In genomic region chr4:3066051-3066736, GRCm38 (mm10) we compare ENCODE assay signal across 17 mouse cellular contexts.
A peak's percentile ranks its signal among the peaks of the same experiment; 100 is the strongest.
DNase-seq lines count a peak whose midpoint lies in the region; ATAC-seq and TF ChIP-seq lines count a peak whose summit lies in the region.
"Had no signal": no experiment of that assay in that cellular context is flagged by ENCODE, and none has a peak within 500 bp of the region (broad histone marks: within the 10 kb centered on the region; RNA-seq: fewer than 3 reads in every experiment).

No protein-coding gene starts in this region.

- no peak for TF ChIP-seq CTCF in gastrocnemius, adult 2 months (IDR thresholded peaks at IDR 0.05)
- no peak for TF ChIP-seq CTCF in liver, adult 2 months (IDR thresholded peaks at IDR 0.05; ENCODE audit: low read depth, low read length)
- no peak for TF ChIP-seq CTCF in liver, postnatal 0 days (IDR thresholded peaks at IDR 0.05; ENCODE audit: low read depth)

- H3K27me3 ChIP-seq in liver, adult 2 months (ENCODE audit: control insufficient read depth, insufficient read depth, low read length): no peaks in the 10 kb centered on the region
- no peaks in the 10 kb centered on the region for H3K27me3 ChIP-seq in liver, postnatal 0 days (ENCODE audit: insufficient read depth, low read length)
- H3K27me3 ChIP-seq in kidney, embryonic 14.5 days (ENCODE audit: control insufficient read depth, insufficient read depth, low read length): no peaks in the 10 kb centered on the region
- H3K27me3 ChIP-seq: hindbrain, embryonic 13.5 days; liver, embryonic 12.5 days; neural tube, embryonic 15.5 days had no signal

- TF ChIP-seq POLR2A in liver, adult 2 months (IDR thresholded peaks at IDR 0.05; ENCODE audit: extremely low read depth, insufficient read depth, low read length): no peak

- no peak overlapping the region for H3K4me2 ChIP-seq in liver, postnatal 0 days (ENCODE audit: low read depth, low read length)
- H3K4me2 ChIP-seq in kidney, embryonic 14.5 days (replicated peaks; ENCODE audit: low read depth, low read length): no peak overlapping the region
- H3K4me2 ChIP-seq: hindbrain, embryonic 13.5 days; liver, embryonic 12.5 days; neural tube, embryonic 15.5 days had no signal

- no peaks in the 10 kb centered on the region for H3K79me2 ChIP-seq in liver, adult 2 months (ENCODE audit: control insufficient read depth, insufficient read depth, low read length)

- no peak overlapping the region for H3K9ac ChIP-seq in liver, adult 2 months (ENCODE audit: low read depth, low read length)
- no peak overlapping the region for H3K9ac ChIP-seq in liver, postnatal 0 days (replicated peaks)
- no peak overlapping the region for H3K9ac ChIP-seq in kidney, embryonic 14.5 days (ENCODE audit: low read depth, low read length)
- H3K9ac ChIP-seq: hindbrain, embryonic 13.5 days; liver, embryonic 12.5 days; neural tube, embryonic 15.5 days had no signal

- no peak for ATAC-seq in liver, postnatal 0 days
- ATAC-seq in kidney, embryonic 14.5 days (ENCODE audit: low FRiP score, low TSS enrichment): no peak
- ATAC-seq: liver, embryonic 12.5 days had no signal

- H3K36me3 ChIP-seq in liver, adult 2 months (ENCODE audit: control insufficient read depth, insufficient read depth, low read length): no peaks in the 10 kb centered on the region
- no peaks in the 10 kb centered on the region for H3K36me3 ChIP-seq in liver, postnatal 0 days (replicated peaks; ENCODE audit: insufficient read depth, low read length)
- no peaks in the 10 kb centered on the region for H3K36me3 ChIP-seq in kidney, embryonic 14.5 days (ENCODE audit: control insufficient read depth, insufficient read depth, low read length)
- H3K36me3 ChIP-seq: hindbrain, embryonic 13.5 days; liver, embryonic 12.5 days; neural tube, embryonic 15.5 days had no signal

- WGBS in liver, adult 2 months: 78% methylated on average over 5 of the region's 5 CpGs
- 71% methylated on average over 5 of the region's 5 CpGs for WGBS in liver, postnatal 0 days (ENCODE audit: insufficient replicate concordance)
- WGBS in kidney, embryonic 14.5 days: 79% methylated on average over 5 of the region's 5 CpGs

- DNase-seq in gastrocnemius, adult 2 months: peak; percentile 6
- DNase-seq in gastrocnemius, adult 8-10 months (ENCODE audit: low spot score in 2 of 2): no peak
- peak; percentile 12 for DNase-seq in liver, adult 2 months (ENCODE audit: extremely low read depth, low read depth, low spot score)
- no peak for DNase-seq in liver, postnatal 0 days
- peak; percentile 6 for DNase-seq in urinary bladder, postnatal 10 days (ENCODE audit: low spot score)
- DNase-seq in urinary bladder, adult 2 months (ENCODE audit: low spot score): no peak
- DNase-seq in right cerebral cortex, postnatal 25 days: no peak
- DNase-seq: adrenal gland, postnatal 10 days; cerebellum, adult 9-10 months; kidney, adult 11 months; right cerebral cortex, adult 18-20 months; thymus, postnatal 36 days had no signal

- H3K27ac ChIP-seq in gastrocnemius, adult 2 months: no peak overlapping the region
- H3K27ac ChIP-seq in liver, adult 2 months (replicated peaks; ENCODE audit: insufficient read depth, low read depth, low read length): no peak overlapping the region
- no peak overlapping the region for H3K27ac ChIP-seq in liver, postnatal 0 days (ENCODE audit: low read depth)
- H3K27ac ChIP-seq in kidney, embryonic 14.5 days (ENCODE audit: low read depth, low read length): no peak overlapping the region
- H3K27ac ChIP-seq: hindbrain, embryonic 13.5 days; liver, embryonic 12.5 days; macrophage; neural tube, embryonic 15.5 days had no signal

- H3K9me3 ChIP-seq in liver, postnatal 0 days (ENCODE audit: low read length): peaks cover 20% of the 10 kb centered on the region
- peaks cover 84% of the 10 kb centered on the region for H3K9me3 ChIP-seq in kidney, embryonic 14.5 days (ENCODE audit: control insufficient read depth, low read length)

- H3K4me1 ChIP-seq in liver, adult 2 months (ENCODE audit: control insufficient read depth, insufficient read depth, low read length): no peaks in the 10 kb centered on the region
- H3K4me1 ChIP-seq in liver, postnatal 0 days (ENCODE audit: insufficient read depth): no peaks in the 10 kb centered on the region
- no peaks in the 10 kb centered on the region for H3K4me1 ChIP-seq in kidney, embryonic 14.5 days (ENCODE audit: control insufficient read depth, insufficient read depth, low read length)
- H3K4me1 ChIP-seq: hindbrain, embryonic 13.5 days; liver, embryonic 12.5 days; neural tube, embryonic 15.5 days had no signal

- intact Hi-C loops in gastrocnemius, adult 2 months (cut with DNase I): no loop called here

- no peak for TF ChIP-seq EP300 in liver, postnatal 0 days (IDR thresholded peaks at IDR 0.05; ENCODE audit: low read depth)

- no peak overlapping the region for H3K4me3 ChIP-seq in gastrocnemius, adult 2 months
- no peak overlapping the region for H3K4me3 ChIP-seq in liver, adult 2 months (ENCODE audit: insufficient read depth, low read depth, low read length)
- no peak overlapping the region for H3K4me3 ChIP-seq in liver, postnatal 0 days (ENCODE audit: low read depth, low read length)
- no peak overlapping the region for H3K4me3 ChIP-seq in kidney, embryonic 14.5 days (ENCODE audit: low read length)
- H3K4me3 ChIP-seq: hindbrain, embryonic 13.5 days; liver, embryonic 12.5 days; neural tube, embryonic 15.5 days had no signal

Comparison
In these comparisons a context has a peak if more than half of its experiments do, and no peak if none do; other contexts are left out.
1. DNase-seq: peak in gastrocnemius, adult 2 months (single experiment), liver, adult 2 months (single experiment) and urinary bladder, postnatal 10 days (single experiment); none in gastrocnemius, adult 8-10 months (0 of 2), liver, postnatal 0 days (single experiment), urinary bladder, adult 2 months (single experiment) and right cerebral cortex, postnatal 25 days (single experiment).